Comparison of ENCODE assay signal across 16 mouse cellular contexts in the genomic region with DNA sequence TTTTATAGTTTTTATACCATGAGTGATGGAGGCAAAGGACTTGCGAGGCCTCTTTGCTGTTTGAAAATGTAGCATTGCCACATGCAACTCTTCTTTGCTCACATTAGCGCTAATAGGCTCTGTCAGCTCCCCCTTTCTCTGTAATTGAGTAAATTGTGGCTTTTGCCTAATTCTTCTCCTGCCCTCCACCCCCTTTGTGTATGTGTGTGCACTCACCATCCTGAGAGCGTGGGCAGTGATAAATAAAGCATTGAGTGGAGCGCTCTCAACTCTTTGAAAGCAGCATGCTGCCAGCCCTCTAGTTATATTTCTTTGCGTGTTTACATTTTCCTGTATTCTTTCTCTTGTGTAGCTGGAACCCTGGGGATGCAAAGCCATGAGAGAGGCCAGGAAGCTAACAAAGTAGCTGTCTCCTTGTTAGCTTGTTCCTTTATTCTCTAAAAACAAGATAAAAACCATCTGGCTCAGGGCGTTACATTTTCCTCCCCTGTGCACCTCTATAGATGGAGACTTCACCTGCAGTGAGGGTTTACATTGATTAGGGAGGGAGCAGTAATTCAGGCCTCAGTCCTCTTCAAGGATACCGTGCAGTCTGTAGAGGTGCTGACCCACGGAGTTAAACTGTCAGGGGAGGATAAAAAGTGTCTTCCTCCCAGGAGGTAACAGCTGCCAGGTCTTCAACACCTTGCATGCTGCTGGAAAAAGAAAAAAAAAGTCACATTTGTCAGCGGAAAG.
DNase-seq lines count a peak whose midpoint lies in the region; ATAC-seq and TF ChIP-seq lines count a peak whose summit lies in the region.
"Had no signal": no experiment of that assay in that cellular context is flagged by ENCODE, and none has a peak within 500 bp of the region (broad histone marks: within the 10 kb centered on the region; RNA-seq: fewer than 3 reads in every experiment).

No protein-coding gene starts in this region.

- WGBS in forebrain, embryonic 15.5 days = 18% methylated on average over 9 of the region's 9 CpGs
- 18% methylated on average over 9 of the region's 9 CpGs for WGBS in forebrain, embryonic 16.5 days
- 43% methylated on average over 9 of the region's 9 CpGs for whole genome bisulfite sequencing in midbrain, embryonic 12.5 days
- WGBS in midbrain, postnatal 0 days = 43% methylated on average over 9 of the region's 9 CpGs
- 18% methylated on average over 9 of the region's 9 CpGs for WGBS in neural tube, embryonic 14.5 days

- TF ChIP-seq CTCF in midbrain, postnatal 0 days (IDR thresholded peaks at IDR 0.05) = no peak

- H3K4me3 ChIP-seq in forebrain, embryonic 15.5 days = no peak overlapping the region
- no peak overlapping the region for H3K4me3 ChIP-seq in forebrain, embryonic 16.5 days (replicated peaks; ENCODE audit: low read length)
- H3K4me3 ChIP-seq in midbrain, embryonic 12.5 days = no peak overlapping the region
- H3K4me3 ChIP-seq in midbrain, postnatal 0 days (ENCODE audit: low read depth, low read length) = no peak overlapping the region
- H3K4me3 ChIP-seq in neural tube, embryonic 14.5 days (ENCODE audit: low read depth, low read length) = no peak overlapping the region
- H3K4me3 ChIP-seq: embryonic facial prominence, embryonic 13.5 days; intestine, embryonic 15.5 days; limb, embryonic 10.5 days had no signal

- H3K4me2 ChIP-seq in forebrain, embryonic 15.5 days (replicated peaks) = no peak overlapping the region
- H3K4me2 ChIP-seq in forebrain, embryonic 16.5 days (ENCODE audit: low read length) = no peak overlapping the region
- H3K4me2 ChIP-seq in midbrain, embryonic 12.5 days (replicated peaks) = no peak overlapping the region
- no peak overlapping the region for H3K4me2 ChIP-seq in midbrain, postnatal 0 days (ENCODE audit: low read depth, low read length, poor library complexity, severe bottlenecking)
- H3K4me2 ChIP-seq in neural tube, embryonic 14.5 days (ENCODE audit: low read depth, low read length) = no peak overlapping the region
- H3K4me2 ChIP-seq: embryonic facial prominence, embryonic 13.5 days; hindbrain, embryonic 14.5 days; intestine, embryonic 15.5 days had no signal

- H3K36me3 ChIP-seq in forebrain, embryonic 15.5 days = no peaks in the 10 kb centered on the region
- H3K36me3 ChIP-seq in forebrain, embryonic 16.5 days (ENCODE audit: control insufficient read depth, insufficient read depth) = no peaks in the 10 kb centered on the region
- no peaks in the 10 kb centered on the region for H3K36me3 ChIP-seq in midbrain, embryonic 12.5 days
- peaks cover 2% of the 10 kb centered on the region; the same call in 1 of the 2 replicates for H3K36me3 ChIP-seq in midbrain, postnatal 0 days (ENCODE audit: insufficient read depth, low read length)
- H3K36me3 ChIP-seq in neural tube, embryonic 14.5 days (ENCODE audit: control insufficient read depth, insufficient read depth, low read length) = no peaks in the 10 kb centered on the region
- H3K36me3 ChIP-seq: intestine, embryonic 15.5 days; limb, embryonic 10.5 days had no signal

- DNase-seq in midbrain, postnatal 0 days (ENCODE audit: low spot score) = no peak
- peak; percentile 58 for DNase-seq in brain, adult 2 months (ENCODE audit: low read depth, low spot score)
- no peak for DNase-seq in gastrocnemius, postnatal 25 days
- DNase-seq: B cell, adult 2 months; cerebellum, adult 8-10 months; heart, postnatal 10 days; kidney, postnatal 36 days; lung, adult 2 months had no signal

- no peak for ATAC-seq in forebrain, embryonic 15.5 days (replicated peaks)
- no peak for ATAC-seq in forebrain, embryonic 16.5 days
- no peak for ATAC-seq in midbrain, embryonic 12.5 days (ENCODE audit: low FRiP score, low read depth)
- ATAC-seq in midbrain, postnatal 0 days (ENCODE audit: low FRiP score) = no peak
- ATAC-seq in neural tube, embryonic 14.5 days (ENCODE audit: low read depth) = no peak
- ATAC-seq: intestine, embryonic 15.5 days had no signal

- no peaks in the 10 kb centered on the region for H3K9me3 ChIP-seq in forebrain, embryonic 15.5 days
- H3K9me3 ChIP-seq in forebrain, embryonic 16.5 days (ENCODE audit: control insufficient read depth, low read length) = no peaks in the 10 kb centered on the region
- no peaks in the 10 kb centered on the region for H3K9me3 ChIP-seq in midbrain, embryonic 12.5 days
- no peaks in the 10 kb centered on the region for H3K9me3 ChIP-seq in midbrain, postnatal 0 days (ENCODE audit: low read length)
- H3K9me3 ChIP-seq in neural tube, embryonic 14.5 days (ENCODE audit: control insufficient read depth, low read length) = no peaks in the 10 kb centered on the region
- H3K9me3 ChIP-seq: embryonic facial prominence, embryonic 13.5 days; intestine, embryonic 15.5 days; limb, embryonic 10.5 days had no signal

- peaks cover 24% of the 10 kb centered on the region for H3K4me1 ChIP-seq in forebrain, embryonic 15.5 days
- peaks cover 14% of the 10 kb centered on the region for H3K4me1 ChIP-seq in forebrain, embryonic 16.5 days (replicated peaks; ENCODE audit: control insufficient read depth, insufficient read depth, low read length)
- peaks cover 22% of the 10 kb centered on the region for H3K4me1 ChIP-seq in midbrain, embryonic 12.5 days
- H3K4me1 ChIP-seq in midbrain, postnatal 0 days (ENCODE audit: insufficient read depth, low read length) = no peaks in the 10 kb centered on the region
- H3K4me1 ChIP-seq in neural tube, embryonic 14.5 days (ENCODE audit: control insufficient read depth, insufficient read depth, low read length) = peaks cover 22% of the 10 kb centered on the region

- H3K27me3 ChIP-seq in forebrain, embryonic 15.5 days = no peaks in the 10 kb centered on the region
- H3K27me3 ChIP-seq in forebrain, embryonic 16.5 days (replicated peaks; ENCODE audit: control insufficient read depth, insufficient read depth, low read length) = no peaks in the 10 kb centered on the region
- peaks cover 37% of the 10 kb centered on the region for H3K27me3 ChIP-seq in midbrain, embryonic 12.5 days
- no peaks in the 10 kb centered on the region for H3K27me3 ChIP-seq in midbrain, postnatal 0 days (ENCODE audit: insufficient read depth, low read length)
- H3K27me3 ChIP-seq in neural tube, embryonic 14.5 days (ENCODE audit: control insufficient read depth, insufficient read depth, low read length) = no peaks in the 10 kb centered on the region
- H3K27me3 ChIP-seq: embryonic facial prominence, embryonic 13.5 days; intestine, embryonic 15.5 days had no signal

- H3K27ac ChIP-seq in forebrain, embryonic 15.5 days (replicated peaks) = peak overlapping the region; percentile 59; the same call in 1 of the 2 replicates
- H3K27ac ChIP-seq in forebrain, embryonic 16.5 days (ENCODE audit: low read length) = no peak overlapping the region
- H3K27ac ChIP-seq in midbrain, embryonic 12.5 days (replicated peaks) = 0 out of 2 replicates have a peak overlapping the region, but pooled peaks have one; percentile 6
- H3K27ac ChIP-seq in midbrain, postnatal 0 days (ENCODE audit: low read depth, low read length) = no peak overlapping the region
- H3K27ac ChIP-seq in neural tube, embryonic 14.5 days (ENCODE audit: low read depth, low read length) = peak overlapping the region; percentile 39; the same call in 1 of the 2 replicates
- H3K27ac ChIP-seq: embryonic facial prominence, embryonic 13.5 days; intestine, embryonic 15.5 days; limb, embryonic 10.5 days had no signal

- no peak overlapping the region for H3K9ac ChIP-seq in forebrain, embryonic 15.5 days (replicated peaks)
- no peak overlapping the region for H3K9ac ChIP-seq in forebrain, embryonic 16.5 days (replicated peaks; ENCODE audit: low read depth, low read length)
- H3K9ac ChIP-seq in midbrain, embryonic 12.5 days (replicated peaks) = no peak overlapping the region
- no peak overlapping the region for H3K9ac ChIP-seq in midbrain, postnatal 0 days (replicated peaks; ENCODE audit: low read length, poor library complexity, severe bottlenecking)
- no peak overlapping the region for H3K9ac ChIP-seq in neural tube, embryonic 14.5 days (replicated peaks; ENCODE audit: low read depth, low read length)
- H3K9ac ChIP-seq: embryonic facial prominence, embryonic 13.5 days; hindbrain, embryonic 14.5 days; intestine, embryonic 15.5 days had no signal

Comparison
In these comparisons a context has a peak if more than half of its experiments do, and no peak if none do; other contexts are left out.
1. H3K27ac ChIP-seq: peak in forebrain, embryonic 15.5 days (single experiment), midbrain, embryonic 12.5 days (single experiment) and neural tube, embryonic 14.5 days (single experiment); none in forebrain, embryonic 16.5 days (single experiment) and midbrain, postnatal 0 days (single experiment).